Mouse (Mus musculus) embryonic stem cell, embryonic (primary cell): Measurements from ENCODE around the gene Prm2.

Source experiments
- CTCF ChIA-PET, 4 experiments: fragments of 300-600 bp in 2 of 4; fragments of 350-600 bp in 2 of 4; sonication (Branson Sonifier 250); formaldehyde crosslinking; loops; one replicate each; lab custom pipeline; 2022; ENCODE audit warnings: inconsistent platforms in 2 of 4; lab: Charles Lee
- POLR2A ChIA-PET, 4 experiments: fragments of 300-600 bp in 2 of 4; fragments of 350-600 bp in 2 of 4; sonication (Branson Sonifier 250); formaldehyde crosslinking; loops; one replicate each; lab custom pipeline; 2022; ENCODE audit warnings: antibody characterized with exemption in 4 of 4, inconsistent platforms in 1 of 4; lab: Charles Lee

Prm2 gene

GRCm38 (mm10) chr16:10770531-10771325 lies 25.2 kb downstream of the Prm2 start:
- ChIA-PET POLR2A (interaction anchor here in 1 of 4 experiments (0.7 to 1.1 kb wide), 4 partner anchors 14 to 201 kb away, joined by 3 to 6 read pairs (median 3); partner anchors contain the start of gene Socs1), CTCF (interaction anchor here in 3 of 4 experiments (0.5 to 1.4 kb wide), 5 partner anchors 10 to 205 kb away, joined by 3 to 5 read pairs (median 4); no protein-coding TSS in a partner anchor)

GRCm38 (mm10) chr16:10769661-10770060 lies 26.3 kb downstream of the Prm2 start:
- CTCF ChIA-PET = interaction anchor here (0.6 to 1.4 kb wide), 7 partner anchors 12 to 430 kb away, joined by 3 to 4 read pairs (median 3); no protein-coding TSS in a partner anchor
- POLR2A ChIA-PET = interaction anchor here in 3 of 4 experiments (0.7 to 1.2 kb wide), 3 partner anchors 10 to 116 kb away, joined by 3 to 4 read pairs (median 3); no protein-coding TSS in a partner anchor

GRCm38 (mm10) chr16:10768821-10769220 lies 27.1 kb downstream of the Prm2 start:
- CTCF ChIA-PET = interaction anchor here in 1 of 4 experiments (0.7 kb wide), 1 partner anchor 9 kb away, joined by 3 read pairs; no protein-coding TSS in a partner anchor
- POLR2A ChIA-PET = interaction anchor here in 1 of 4 experiments (1.2 kb wide), 1 partner anchor 9 kb away, joined by 3 read pairs; no protein-coding TSS in a partner anchor

- POLR2A ChIA-PET = interaction anchor here in 1 of 4 experiments (1.0 kb wide), 1 partner anchor 127 kb away, joined by 3 read pairs; no protein-coding TSS in a partner anchor
- CTCF ChIA-PET = interaction anchor here (0.6 to 1.2 kb wide), 10 partner anchors 15 to 506 kb away, joined by 3 to 5 read pairs (median 3); partner anchors contain the start of gene Tnp2 (in 1 of the 4)
Observed at GRCm38 (mm10) chr16:10767158-10767557, 28.8 kb downstream of the Prm2 start.

- ChIA-PET POLR2A (interaction anchor here in 2 of 4 experiments (0.5 to 3.3 kb wide), 2 partner anchors 22 to 166 kb away, joined by 3 to 9 read pairs; no protein-coding TSS in a partner anchor), CTCF (no interaction called here)
Observed at GRCm38 (mm10) chr16:10764323-10764722, 31.6 kb downstream of the Prm2 start.

GRCm38 (mm10) chr16:10763540-10764264 lies 32.2 kb downstream of the Prm2 start:
- CTCF ChIA-PET = no interaction called here
- POLR2A ChIA-PET = interaction anchor here in 2 of 4 experiments (0.8 to 3.3 kb wide), 2 partner anchors 23 to 188 kb away, joined by 6 to 9 read pairs; no protein-coding TSS in a partner anchor

GRCm38 (mm10) chr16:10762569-10763180 lies 33.3 kb downstream of the Prm2 start:
- CTCF ChIA-PET = no interaction called here
- POLR2A ChIA-PET = interaction anchor here in 2 of 4 experiments (0.6 to 3.3 kb wide), 3 partner anchors 24 to 140 kb away, joined by 3 to 9 read pairs (median 3); no protein-coding TSS in a partner anchor

- ChIA-PET POLR2A (interaction anchor here in 1 of 4 experiments (3.3 kb wide), 1 partner anchor 25 kb away, joined by 9 read pairs; no protein-coding TSS in a partner anchor), CTCF (interaction anchor here in 1 of 4 experiments (0.6 kb wide), 1 partner anchor 274 kb away, joined by 4 read pairs; no protein-coding TSS in a partner anchor)
Observed at GRCm38 (mm10) chr16:10761182-10761581, 34.8 kb downstream of the Prm2 start.

- ChIA-PET CTCF (no interaction called here), POLR2A (interaction anchor here in 1 of 4 experiments (0.6 kb wide), 2 partner anchors 14 to 1568 kb away, joined by 3 read pairs; no protein-coding TSS in a partner anchor)
Observed at GRCm38 (mm10) chr16:10756168-10756567, 39.8 kb downstream of the Prm2 start.

GRCm38 (mm10) chr16:10754521-10755296 lies 41.2 kb downstream of the Prm2 start:
- CTCF ChIA-PET = interaction anchor here in 1 of 4 experiments (0.6 kb wide), 1 partner anchor 20 kb away, joined by 3 read pairs; no protein-coding TSS in a partner anchor
- POLR2A ChIA-PET = no interaction called here

- CTCF ChIA-PET = interaction anchor here in 1 of 4 experiments (0.7 to 2.3 kb wide), 3 partner anchors 10 to 84 kb away, joined by 3 to 9 read pairs (median 3); no protein-coding TSS in a partner anchor
- POLR2A ChIA-PET = interaction anchor here in 3 of 4 experiments (0.6 to 2.8 kb wide), 4 partner anchors 9 to 184 kb away, joined by 3 to 9 read pairs (median 4); no protein-coding TSS in a partner anchor
Observed at GRCm38 (mm10) chr16:10749824-10750223, 46.1 kb downstream of the Prm2 start.

- POLR2A ChIA-PET = interaction anchor here in 3 of 4 experiments (0.6 to 2.8 kb wide), 8 partner anchors 8 to 183 kb away, joined by 3 to 9 read pairs (median 3); partner anchors contain the start of gene Tnp2 (in 1 of the 3)
- CTCF ChIA-PET = interaction anchor here in 3 of 4 experiments (0.5 to 2.3 kb wide), 5 partner anchors 8 to 109 kb away, joined by 3 to 9 read pairs (median 3); no protein-coding TSS in a partner anchor
Observed at GRCm38 (mm10) chr16:10749226-10749625, 46.7 kb downstream of the Prm2 start.
